Comparison of ENCODE assay signal across 10 mouse cellular contexts in genomic region chr15:89313359-89313758, GRCm38 (mm10). TPM values are rescaled to one million over a fixed set of nuclear protein-coding genes. Genes with fewer than 3 reads are reported as not detected.
DNase-seq lines count a peak whose midpoint lies in the region; ATAC-seq and TF ChIP-seq lines count a peak whose summit lies in the region.
"Had no signal": no experiment of that assay in that cellular context is flagged by ENCODE, and none has a peak within 500 bp of the region (broad histone marks: within the 10 kb centered on the region; RNA-seq: fewer than 3 reads in every experiment).

No protein-coding gene starts in this region.

- no peak for TF ChIP-seq CTCF in heart, postnatal 0 days (IDR thresholded peaks at IDR 0.05; ENCODE audit: low read depth)

- no peak for TF ChIP-seq EP300 in heart, postnatal 0 days (IDR thresholded peaks at IDR 0.05; ENCODE audit: low read depth)

- no peak for ATAC-seq in heart, postnatal 0 days (ENCODE audit: insufficient read depth, low read depth)
- no peak for ATAC-seq in embryonic facial prominence, embryonic 14.5 days (ENCODE audit: low read depth)
- no peak for ATAC-seq in hindbrain, embryonic 11.5 days (ENCODE audit: low FRiP score)
- ATAC-seq in midbrain, embryonic 13.5 days = no peak

- H3K4me3 ChIP-seq in heart, postnatal 0 days (ENCODE audit: low read depth, low read length) = no peak overlapping the region
- no peak overlapping the region for H3K4me3 ChIP-seq in embryonic facial prominence, embryonic 14.5 days (ENCODE audit: low read depth, low read length)
- H3K4me3 ChIP-seq in hindbrain, embryonic 11.5 days (ENCODE audit: low read depth, low read length) = no peak overlapping the region
- H3K4me3 ChIP-seq in midbrain, embryonic 13.5 days (replicated peaks) = peak overlapping the region; percentile 92; the same call in 1 of the 2 replicates

- H3K4me1 ChIP-seq in heart, postnatal 0 days (ENCODE audit: control insufficient read depth, insufficient read depth) = peaks cover 27% of the 10 kb centered on the region
- H3K4me1 ChIP-seq in embryonic facial prominence, embryonic 14.5 days (ENCODE audit: control insufficient read depth, insufficient read depth, low read length) = peaks cover 15% of the 10 kb centered on the region
- H3K4me1 ChIP-seq in hindbrain, embryonic 11.5 days (replicated peaks; ENCODE audit: control insufficient read depth, insufficient read depth, low read length) = no peaks in the 10 kb centered on the region; the same call in 1 of the 2 replicates
- peaks cover 38% of the 10 kb centered on the region for H3K4me1 ChIP-seq in midbrain, embryonic 13.5 days (replicated peaks)

- no peaks in the 10 kb centered on the region for H3K36me3 ChIP-seq in heart, postnatal 0 days (replicated peaks; ENCODE audit: control insufficient read depth, insufficient read depth, low read length)
- H3K36me3 ChIP-seq in embryonic facial prominence, embryonic 14.5 days (ENCODE audit: control insufficient read depth, insufficient read depth, low read length) = no peaks in the 10 kb centered on the region
- no peaks in the 10 kb centered on the region for H3K36me3 ChIP-seq in hindbrain, embryonic 11.5 days (ENCODE audit: control insufficient read depth, insufficient read depth, low read length)
- H3K36me3 ChIP-seq in midbrain, embryonic 13.5 days = no peaks in the 10 kb centered on the region

- H3K4me2 ChIP-seq in heart, postnatal 0 days (ENCODE audit: low read depth, low read length) = peak overlapping the region; percentile 93; the same call in 1 of the 2 replicates
- peak overlapping the region; percentile 93; the same call in 1 of the 2 replicates for H3K4me2 ChIP-seq in embryonic facial prominence, embryonic 14.5 days (ENCODE audit: low read depth, low read length)
- peak overlapping the region; percentile 11; the same call in 1 of the 2 replicates for H3K4me2 ChIP-seq in hindbrain, embryonic 11.5 days (replicated peaks; ENCODE audit: low read depth, low read length)
- H3K4me2 ChIP-seq in midbrain, embryonic 13.5 days (replicated peaks) = peak overlapping the region; percentile 89

- no peak for DNase-seq in heart, postnatal 0 days (ENCODE audit: low spot score)
- no peak for DNase-seq in heart, adult 9 months (ENCODE audit: low spot score in 2 of 2)
- DNase-seq in embryonic facial prominence, embryonic 14.5 days (ENCODE audit: low spot score) = no peak
- DNase-seq in hindbrain, embryonic 11.5 days (ENCODE audit: low spot score) = no peak
- DNase-seq in layer of hippocampus, adult 8-10 months (ENCODE audit: low spot score in 2 of 2) = no peak
- no peak for DNase-seq in urinary bladder, postnatal 14 days (ENCODE audit: low spot score)
- no peak for DNase-seq in left cerebral cortex, adult 18-20 months (ENCODE audit: low spot score in 2 of 2)
- DNase-seq: kidney, postnatal 36 days had no signal

- H3K27me3 ChIP-seq in heart, postnatal 0 days (ENCODE audit: control insufficient read depth, insufficient read depth, low read length) = no peaks in the 10 kb centered on the region
- no peaks in the 10 kb centered on the region for H3K27me3 ChIP-seq in embryonic facial prominence, embryonic 14.5 days (replicated peaks; ENCODE audit: control insufficient read depth, insufficient read depth, low read length)
- no peaks in the 10 kb centered on the region for H3K27me3 ChIP-seq in hindbrain, embryonic 11.5 days (ENCODE audit: control insufficient read depth, insufficient read depth, low read length)
- H3K27me3 ChIP-seq in midbrain, embryonic 13.5 days = 0 out of 2 replicates have a peak, but pooled peaks cover 2% of the 10 kb centered on the region

- 0 out of 2 replicates have a peak overlapping the region, but pooled peaks have one; percentile 8 for H3K9ac ChIP-seq in heart, postnatal 0 days (replicated peaks; ENCODE audit: low read depth, low read length)
- 0 out of 2 replicates have a peak overlapping the region, but pooled peaks have one; percentile 82 for H3K9ac ChIP-seq in embryonic facial prominence, embryonic 14.5 days (ENCODE audit: low read depth, low read length)
- H3K9ac ChIP-seq in hindbrain, embryonic 11.5 days (ENCODE audit: low read depth, low read length) = no peak overlapping the region
- 0 out of 2 replicates have a peak overlapping the region, but pooled peaks have one; percentile 2 for H3K9ac ChIP-seq in midbrain, embryonic 13.5 days (replicated peaks)

- WGBS in heart, postnatal 0 days = 60% methylated on average over 4 of the region's 4 CpGs
- 67% methylated on average over 4 of the region's 4 CpGs for WGBS in embryonic facial prominence, embryonic 14.5 days
- 82% methylated on average over 4 of the region's 4 CpGs for WGBS in hindbrain, embryonic 11.5 days
- WGBS in midbrain, embryonic 13.5 days = 75% methylated on average over 4 of the region's 4 CpGs

- H3K27ac ChIP-seq in heart, postnatal 0 days (ENCODE audit: low read depth) = no peak overlapping the region
- H3K27ac ChIP-seq in embryonic facial prominence, embryonic 14.5 days (replicated peaks; ENCODE audit: low read depth, low read length) = no peak overlapping the region
- H3K27ac ChIP-seq in hindbrain, embryonic 11.5 days (ENCODE audit: low read depth, low read length) = no peak overlapping the region
- no peak overlapping the region for H3K27ac ChIP-seq in midbrain, embryonic 13.5 days

- H3K9me3 ChIP-seq in heart, postnatal 0 days (replicated peaks; ENCODE audit: control insufficient read depth, low read length) = no peaks in the 10 kb centered on the region
- H3K9me3 ChIP-seq in embryonic facial prominence, embryonic 14.5 days (ENCODE audit: control insufficient read depth, low read length) = no peaks in the 10 kb centered on the region
- H3K9me3 ChIP-seq in hindbrain, embryonic 11.5 days (ENCODE audit: control insufficient read depth, low read length) = no peaks in the 10 kb centered on the region
- H3K9me3 ChIP-seq in midbrain, embryonic 13.5 days = no peaks in the 10 kb centered on the region

RNA-seq across cellular contexts. Expression of gene Sbf1, which starts 1.8 kb away (rescaled TPM):
- 113 and 147 TPM in 2 replicates for total RNA-seq in heart, postnatal 0 days (2014; rRNA removed; ENCODE audit: low replicate concordance)
- polyA plus RNA-seq in heart, postnatal 0 days (2015; fragmentation: Nextera tagmentation; extraction: Ambion mirVana) = 17.7 and 25.6 TPM in 2 replicates
- 58.2 and 65.6 TPM in 2 replicates for polyA plus RNA-seq in embryonic facial prominence, embryonic 14.5 days (2014; fragmentation: Nextera tagmentation; extraction: Ambion mirVana)
- 57.4 and 66.4 TPM in 2 replicates for polyA plus RNA-seq in hindbrain, embryonic 11.5 days (2014; fragmentation: Nextera tagmentation; extraction: Ambion mirVana)
- 80.6 and 88.7 TPM in 2 replicates for polyA plus RNA-seq in midbrain, embryonic 13.5 days (2015; fragmentation: Nextera tagmentation; extraction: Ambion mirVana)
- total RNA-seq in layer of hippocampus, adult 8-10 months (2022) = 100 to 1,000 TPM; 317 to 349 (median 325) TPM
- 100 to 1,000 TPM; 204 to 220 TPM for total RNA-seq in left cerebral cortex, adult 18-20 months (2021)

RNA-seq across cellular contexts. Expression of gene Adm2, which starts 9.2 kb away (rescaled TPM):
- total RNA-seq in heart, postnatal 0 days (2014; rRNA removed; ENCODE audit: low replicate concordance) = not detected in 2 replicates
- polyA plus RNA-seq in heart, postnatal 0 days (2015; fragmentation: Nextera tagmentation; extraction: Ambion mirVana) = not detected in 2 replicates
- 0.21 TPM in 1 of 2 replicates, not detected in the other for polyA plus RNA-seq in embryonic facial prominence, embryonic 14.5 days (2014; fragmentation: Nextera tagmentation; extraction: Ambion mirVana)
- 0.12 TPM in 1 of 2 replicates, not detected in the other for polyA plus RNA-seq in hindbrain, embryonic 11.5 days (2014; fragmentation: Nextera tagmentation; extraction: Ambion mirVana)
- not detected in 2 replicates for polyA plus RNA-seq in midbrain, embryonic 13.5 days (2015; fragmentation: Nextera tagmentation; extraction: Ambion mirVana)
- not detected for total RNA-seq in layer of hippocampus, adult 8-10 months (2022)
- total RNA-seq in left cerebral cortex, adult 18-20 months (2021) = not detected
- total RNA-seq: gastrocnemius, adult 8-10 months had no signal

RNA-seq across cellular contexts. Expression of gene Miox, which starts 20.8 kb away (rescaled TPM):
- not detected in 2 replicates for total RNA-seq in heart, postnatal 0 days (2014; rRNA removed; ENCODE audit: low replicate concordance)
- not detected in 2 replicates for polyA plus RNA-seq in heart, postnatal 0 days (2015; fragmentation: Nextera tagmentation; extraction: Ambion mirVana)
- not detected in 2 replicates for polyA plus RNA-seq in embryonic facial prominence, embryonic 14.5 days (2014; fragmentation: Nextera tagmentation; extraction: Ambion mirVana)
- not detected in 2 replicates for polyA plus RNA-seq in hindbrain, embryonic 11.5 days (2014; fragmentation: Nextera tagmentation; extraction: Ambion mirVana)
- not detected in 2 replicates for polyA plus RNA-seq in midbrain, embryonic 13.5 days (2015; fragmentation: Nextera tagmentation; extraction: Ambion mirVana)
- not detected for total RNA-seq in layer of hippocampus, adult 8-10 months (2022)
- total RNA-seq in left cerebral cortex, adult 18-20 months (2021) = not detected
- total RNA-seq: gastrocnemius, adult 8-10 months had no signal

RNA-seq across cellular contexts. Expression of gene Lmf2, which starts 42.1 kb away (rescaled TPM):
- total RNA-seq in heart, postnatal 0 days (2014; rRNA removed; ENCODE audit: low replicate concordance) = 26.9 and 33.5 TPM in 2 replicates
- 31.4 and 33.3 TPM in 2 replicates for polyA plus RNA-seq in heart, postnatal 0 days (2015; fragmentation: Nextera tagmentation; extraction: Ambion mirVana)
- 47.8 and 59.1 TPM in 2 replicates for polyA plus RNA-seq in embryonic facial prominence, embryonic 14.5 days (2014; fragmentation: Nextera tagmentation; extraction: Ambion mirVana)
- 25.4 and 26.8 TPM in 2 replicates for polyA plus RNA-seq in hindbrain, embryonic 11.5 days (2014; fragmentation: Nextera tagmentation; extraction: Ambion mirVana)
- polyA plus RNA-seq in midbrain, embryonic 13.5 days (2015; fragmentation: Nextera tagmentation; extraction: Ambion mirVana) = 32.1 and 36.4 TPM in 2 replicates
- total RNA-seq in layer of hippocampus, adult 8-10 months (2022) = 10 to 100 TPM; 17.7 to 25.3 (median 21.2) TPM
- 10 to 100 TPM; 17.8 to 21.2 TPM for total RNA-seq in left cerebral cortex, adult 18-20 months (2021)

RNA-seq across cellular contexts. Expression of gene Ncaph2, which starts 42.2 kb away (rescaled TPM):
- total RNA-seq in heart, postnatal 0 days (2014; rRNA removed; ENCODE audit: low replicate concordance) = 83.8 and 136 TPM in 2 replicates
- 59.4 and 64.3 TPM in 2 replicates for polyA plus RNA-seq in heart, postnatal 0 days (2015; fragmentation: Nextera tagmentation; extraction: Ambion mirVana)
- 139 and 162 TPM in 2 replicates for polyA plus RNA-seq in embryonic facial prominence, embryonic 14.5 days (2014; fragmentation: Nextera tagmentation; extraction: Ambion mirVana)
- polyA plus RNA-seq in hindbrain, embryonic 11.5 days (2014; fragmentation: Nextera tagmentation; extraction: Ambion mirVana) = 133 and 140 TPM in 2 replicates
- polyA plus RNA-seq in midbrain, embryonic 13.5 days (2015; fragmentation: Nextera tagmentation; extraction: Ambion mirVana) = 121 and 130 TPM in 2 replicates
- 100 to 1,000 TPM in 2 of 4 experiments, 10 to 100 TPM in 2; 92.2 to 107 (median 97.7) TPM for total RNA-seq in layer of hippocampus, adult 8-10 months (2022)
- 100 to 1,000 TPM; 111 to 119 TPM for total RNA-seq in left cerebral cortex, adult 18-20 months (2021)

Comparison
In these comparisons a context has a peak if more than half of its experiments do, and no peak if none do; other contexts are left out.
1. H3K4me2 ChIP-seq: peak in every context shown above with its lines; median percentile 93 in heart, postnatal 0 days; 93 in embryonic facial prominence, embryonic 14.5 days; 89 in midbrain, embryonic 13.5 days; 11 in hindbrain, embryonic 11.5 days.